Mouse (Mus musculus) stomach, embryonic 14.5 days (tissue): ENCODE results near the gene Rara. TPM values are rescaled to one million over a fixed set of nuclear protein-coding genes. Genes with fewer than 3 reads are reported as not detected.

Experiments
- ATAC-seq: fragments of 200-750 bp; cut with Nextera tagmentation; 2 replicates; pipeline ENCODE4 v1.8.0; 2017; ENCODE audit warnings: low read depth, moderate TSS enrichment; ENCODE audit not compliant: insufficient number of reproducible peaks, insufficient read depth, low FRiP score
- H3K27ac ChIP-seq: fragments of 300-500 bp; sonication (generic); 2 replicates; pipeline ENCODE4 v1.5.1; 2014; ENCODE audit warnings: mild to moderate bottlenecking, low read length, moderate library complexity, mixed read lengths
- H3K27me3 ChIP-seq: fragments of 300-500 bp; sonication (generic); 2 replicates; pipeline ENCODE4 v1.6.1; 2014; ENCODE audit warnings: low read length, control low read depth, mixed read lengths; ENCODE audit not compliant: control insufficient read depth, insufficient read depth
- H3K36me3 ChIP-seq: fragments of 300-500 bp; sonication (generic); 2 replicates; pipeline ENCODE4 v1.6.1; 2014; ENCODE audit warnings: mild to moderate bottlenecking, control low read depth, low read length, moderate library complexity, mixed read lengths; ENCODE audit not compliant: control insufficient read depth, insufficient read depth
- H3K4me1 ChIP-seq: fragments of 300-500 bp; sonication (generic); 2 replicates; pipeline ENCODE4 v1.6.1; 2014; ENCODE audit warnings: low read length, control low read depth, mixed read lengths; ENCODE audit not compliant: control insufficient read depth, insufficient read depth
- H3K4me2 ChIP-seq: fragments of 300-500 bp; sonication (generic); replicated peaks from 2 replicates; pipeline ENCODE4 v1.6.1; 2014; ENCODE audit warnings: low read depth, low read length, control low read depth
- H3K4me3 ChIP-seq: fragments of 300-500 bp; sonication (generic); 2 replicates; pipeline ENCODE4 v1.5.1; 2014; ENCODE audit warnings: low read depth, low read length, control low read depth
- H3K9ac ChIP-seq: fragments of 300-500 bp; sonication (generic); replicated peaks from 2 replicates; pipeline ENCODE4 v1.6.1; 2014; ENCODE audit warnings: low read depth, mild to moderate bottlenecking, control low read depth, low read length, moderate library complexity, mixed read lengths
- H3K9me3 ChIP-seq: fragments of 300-500 bp; sonication (generic); 2 replicates; pipeline ENCODE4 v1.6.1; 2016; ENCODE audit warnings: low read depth, low read length, control low read depth; ENCODE audit not compliant: control insufficient read depth
- WGBS: fragments of 180-500 bp; shearing (Covaris S2); extraction: QIAGEN DNeasy Blood & Tissue Kit; methylation state at CpG from one replicate; pipeline ENCODE4 v1.1.7; 2014; 5-methylcytosine and 5-hydroxymethylcytosine counted together
- polyA plus RNA-seq: library from polyadenylated mRNA; unstranded; fragments of >200 nt; fragmentation: Nextera tagmentation; extraction: Ambion mirVana; gene quantifications from 2 replicates; pipeline ENCODE4 v1.2.1, GENCODE M21; 2014

Rara gene
- polyA plus RNA-seq, 1 experiment from 2014 or later: 54.0 TPM

GRCm38 (mm10) chr11:98941826-98942550 is 14.4 kb downstream of the Rara start:
- H3K9me3 ChIP-seq: no peaks in the 10 kb centered on the region
- H3K4me2 ChIP-seq: peak overlapping the region; percentile 96
- H3K36me3 ChIP-seq: no peaks in the 10 kb centered on the region
- H3K27ac ChIP-seq: peak overlapping the region; percentile 96
- H3K27me3 ChIP-seq: no peaks in the 10 kb centered on the region
- peaks cover 82% of the 10 kb centered on the region for H3K4me1 ChIP-seq
- WGBS: 4% methylated on average over 15 of the region's 15 CpGs
- peak; percentile 19 for ATAC-seq
- peak overlapping the region; percentile 87 for H3K4me3 ChIP-seq
- peak overlapping the region; percentile 25 for H3K9ac ChIP-seq

DNA sequence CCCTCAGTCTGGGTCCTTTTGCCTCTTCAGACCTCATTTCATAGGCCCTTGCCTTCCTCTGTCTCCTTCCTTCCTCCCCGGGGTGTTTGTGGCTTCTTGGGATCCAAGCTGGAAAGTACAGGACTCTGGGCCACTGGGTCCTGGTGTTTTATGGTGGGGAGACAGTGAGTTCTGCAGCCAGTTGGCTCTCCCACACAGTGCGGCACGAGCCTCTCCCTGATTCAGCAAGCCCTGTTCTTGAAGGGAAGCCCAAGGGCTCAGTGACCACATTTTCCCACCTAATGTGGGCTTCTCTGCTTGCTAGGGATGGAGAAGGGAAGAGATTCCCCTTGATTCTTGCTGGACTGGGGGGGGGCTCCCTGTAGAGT is 14.9 kb downstream of the Rara start:
- Histone ChIP-seq H3K9me3 (no peaks in the 10 kb centered on the region), H3K27me3 (no peaks in the 10 kb centered on the region), H3K9ac (no peak overlapping the region), H3K4me2 (peak overlapping the region; percentile 96), H3K4me1 (peaks cover 86% of the 10 kb centered on the region), H3K4me3 (peak overlapping the region; percentile 87; the same call in 1 of the 2 replicates), H3K36me3 (no peaks in the 10 kb centered on the region), H3K27ac (peak overlapping the region; percentile 96)
- no peak for ATAC-seq
- WGBS: 24% methylated on average over 3 of the region's 3 CpGs

- Histone ChIP-seq H3K9me3 (no peaks in the 10 kb centered on the region), H3K27me3 (no peaks in the 10 kb centered on the region), H3K4me1 (peaks cover 90% of the 10 kb centered on the region), H3K27ac (peak overlapping the region; percentile 96), H3K9ac (no peak overlapping the region), H3K36me3 (no peaks in the 10 kb centered on the region), H3K4me3 (no peak overlapping the region), H3K4me2 (peak overlapping the region; percentile 96; the same call in 1 of the 2 replicates)
- no peak for ATAC-seq
- WGBS: 52% methylated on average over 8 of the region's 8 CpGs
Observed at GRCm38 (mm10) chr11:98942923-98943641, 15.5 kb downstream of the Rara start.

DNA sequence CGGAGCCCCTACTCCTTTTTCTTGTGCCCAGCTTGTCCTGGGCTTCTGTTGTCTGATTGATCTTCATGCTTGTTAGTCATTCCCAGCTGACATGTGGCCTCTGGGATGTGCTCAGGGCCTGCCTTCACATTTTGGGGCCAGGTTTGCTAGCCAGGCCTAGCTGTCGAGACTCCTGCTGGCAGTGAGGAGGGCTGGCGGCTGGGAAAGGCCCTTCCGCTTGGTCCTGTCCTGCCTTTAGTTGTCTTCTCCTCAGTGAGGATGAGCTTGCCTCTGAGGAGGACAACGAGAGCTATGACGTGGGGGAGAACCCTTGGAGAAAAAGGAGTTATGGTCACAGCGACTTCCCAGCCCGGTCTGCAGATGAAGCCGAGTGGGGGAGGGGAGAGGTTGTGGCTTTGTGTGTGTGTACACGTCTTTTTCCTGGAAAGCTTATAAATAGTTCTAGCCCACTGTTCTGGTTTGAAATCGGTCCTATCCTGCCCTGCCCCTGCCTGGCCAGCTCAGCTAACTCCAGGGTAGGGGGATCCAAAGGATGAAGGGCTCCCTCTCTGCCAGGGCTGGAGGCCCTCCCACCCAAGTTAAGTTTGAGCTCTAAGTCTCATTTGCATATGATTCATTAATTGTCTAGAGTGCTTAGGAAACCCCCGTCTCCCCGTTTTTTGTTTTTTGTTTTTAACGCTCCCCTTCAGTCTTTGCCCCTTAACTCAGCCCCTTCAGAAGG is 16.3 kb downstream of the Rara start:
- peak overlapping the region; percentile 96; the same call in 1 of the 2 replicates for H3K27ac ChIP-seq
- H3K4me3 ChIP-seq: no peak overlapping the region
- 25% methylated on average over 14 of the region's 14 CpGs for WGBS
- H3K4me1 ChIP-seq: peaks cover 87% of the 10 kb centered on the region
- H3K4me2 ChIP-seq: peak overlapping the region; percentile 20
- H3K9ac ChIP-seq: no peak overlapping the region
- no peaks in the 10 kb centered on the region for H3K36me3 ChIP-seq
- no peaks in the 10 kb centered on the region for H3K27me3 ChIP-seq
- H3K9me3 ChIP-seq: no peaks in the 10 kb centered on the region
- no peak for ATAC-seq

- H3K27me3 ChIP-seq: no peaks in the 10 kb centered on the region
- peak overlapping the region; percentile 19; the same call in 1 of the 2 replicates for H3K4me2 ChIP-seq
- 24% methylated on average over 11 of the region's 11 CpGs for WGBS
- peaks cover 1% of the 10 kb centered on the region for H3K36me3 ChIP-seq
- no peak overlapping the region; the same call in 1 of the 2 replicates for H3K9ac ChIP-seq
- H3K4me1 ChIP-seq: peaks cover 85% of the 10 kb centered on the region
- peak overlapping the region; percentile 8; the same call in 1 of the 2 replicates for H3K4me3 ChIP-seq
- H3K27ac ChIP-seq: peak overlapping the region; percentile 96
- ATAC-seq: no peak
- H3K9me3 ChIP-seq: no peaks in the 10 kb centered on the region
Observed at GRCm38 (mm10) chr11:98944897-98945604, 17.4 kb downstream of the Rara start.

GRCm38 (mm10) chr11:98945605-98945977 is 18.0 kb downstream of the Rara start:
- peaks cover 85% of the 10 kb centered on the region for H3K4me1 ChIP-seq
- H3K9me3 ChIP-seq: no peaks in the 10 kb centered on the region
- H3K36me3 ChIP-seq: peaks cover 7% of the 10 kb centered on the region
- H3K27me3 ChIP-seq: no peaks in the 10 kb centered on the region
- H3K4me3 ChIP-seq: peak overlapping the region; percentile 8; the same call in 1 of the 2 replicates
- ATAC-seq: no peak
- WGBS: 53% methylated on average over 3 of the region's 3 CpGs
- peak overlapping the region; percentile 40; the same call in 1 of the 2 replicates for H3K27ac ChIP-seq
- H3K9ac ChIP-seq: no peak overlapping the region
- no peak overlapping the region for H3K4me2 ChIP-seq

DNA sequence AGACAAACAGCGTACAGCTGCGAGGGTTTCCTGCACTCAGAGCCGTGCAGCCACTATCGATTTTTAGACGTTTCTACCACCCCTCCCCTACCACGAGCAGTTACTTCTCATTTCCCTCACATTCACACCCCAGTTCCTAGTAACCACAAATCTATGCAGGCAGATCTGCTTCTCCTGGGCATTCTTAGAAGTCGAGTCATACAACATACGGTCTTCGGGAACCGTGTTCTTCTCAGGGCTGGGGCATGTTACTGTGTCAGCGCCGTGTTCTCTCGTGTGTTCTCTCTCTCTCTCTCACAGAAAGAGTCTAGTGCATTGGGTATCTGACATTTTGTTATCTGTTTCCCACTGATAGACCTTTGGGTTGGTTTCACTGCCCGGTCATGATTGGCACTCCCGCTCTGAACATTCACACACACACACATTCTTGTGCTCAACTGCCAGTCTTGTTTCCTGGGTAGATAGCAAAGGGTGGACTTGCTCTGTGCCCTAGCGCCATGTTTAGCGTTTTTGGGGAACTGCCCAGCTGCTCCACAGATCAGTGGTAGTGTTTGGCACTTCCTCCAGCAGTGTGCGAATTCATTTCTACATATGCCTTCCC is 20.5 kb downstream of the Rara start:
- Histone ChIP-seq H3K9ac (0 out of 2 replicates have a peak overlapping the region, but pooled peaks have one; percentile 6), H3K27me3 (no peaks in the 10 kb centered on the region), H3K4me2 (no peak overlapping the region), H3K9me3 (no peaks in the 10 kb centered on the region), H3K36me3 (peaks cover 8% of the 10 kb centered on the region), H3K4me3 (no peak overlapping the region), H3K27ac (peak overlapping the region; percentile 67; the same call in 1 of the 2 replicates), H3K4me1 (peaks cover 78% of the 10 kb centered on the region)
- ATAC-seq: no peak
- WGBS: 51% methylated on average over 18 of the region's 18 CpGs
